Comparison of ENCODE assay signal across 21 mouse cellular contexts in the genomic region with DNA sequence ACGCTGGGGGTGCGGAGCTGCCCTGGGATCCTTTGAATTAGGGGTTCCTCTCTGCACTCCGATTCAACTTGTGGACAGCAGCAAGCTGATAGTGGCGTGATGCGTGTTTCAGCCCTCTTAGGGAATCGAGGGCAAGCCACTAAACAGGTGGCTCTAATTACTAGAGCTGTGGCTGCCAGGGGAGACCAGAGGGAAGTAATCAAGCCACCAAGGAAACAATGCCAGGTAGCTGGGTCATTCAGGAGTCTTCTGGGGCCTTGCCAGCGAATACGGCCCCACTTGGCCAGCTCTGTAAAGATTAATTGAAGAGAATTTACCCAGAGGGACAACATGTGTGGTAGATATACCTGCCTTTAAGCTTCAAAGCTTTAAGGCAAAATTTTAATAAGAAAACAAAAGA.
A peak's percentile ranks its signal among the peaks of the same experiment; 100 is the strongest.
DNase-seq lines count a peak whose midpoint lies in the region; ATAC-seq lines count a peak whose summit lies in the region.
"Had no signal": no experiment of that assay in that cellular context is flagged by ENCODE, and none has a peak within 500 bp of the region (broad histone marks: within the 10 kb centered on the region; RNA-seq: fewer than 3 reads in every experiment).

No protein-coding gene starts in this region.

- no peak for ATAC-seq in forebrain, embryonic 15.5 days (replicated peaks)
- no peak for ATAC-seq in forebrain, embryonic 11.5 days (replicated peaks; ENCODE audit: low FRiP score)
- no peak for ATAC-seq in midbrain, embryonic 11.5 days (ENCODE audit: low FRiP score)
- ATAC-seq: intestine, postnatal 0 days; lung, postnatal 0 days had no signal

- 0 out of 2 replicates have a peak, but pooled peaks cover 5% of the 10 kb centered on the region for H3K4me1 ChIP-seq in forebrain, embryonic 15.5 days
- no peaks in the 10 kb centered on the region for H3K4me1 ChIP-seq in forebrain, embryonic 11.5 days (replicated peaks; ENCODE audit: control insufficient read depth, insufficient read depth, low read length)
- no peaks in the 10 kb centered on the region for H3K4me1 ChIP-seq in midbrain, embryonic 11.5 days (ENCODE audit: control insufficient read depth, insufficient read depth, low read length)
- H3K4me1 ChIP-seq: hindbrain, embryonic 13.5 days; megakaryocyte, embryonic 14.5 days; neural tube, embryonic 12.5 days had no signal

- no peak overlapping the region for H3K27ac ChIP-seq in forebrain, embryonic 15.5 days (replicated peaks)
- no peak overlapping the region for H3K27ac ChIP-seq in forebrain, embryonic 11.5 days (ENCODE audit: low read depth, low read length)
- H3K27ac ChIP-seq in midbrain, embryonic 11.5 days (ENCODE audit: low read depth, low read length) = no peak overlapping the region
- H3K27ac ChIP-seq: heart, adult 2 months; hindbrain, embryonic 13.5 days; kidney, postnatal 0 days; liver, embryonic 14.5 days; neural tube, embryonic 12.5 days had no signal

- H3K4me3 ChIP-seq in forebrain, embryonic 15.5 days = no peak overlapping the region
- no peak overlapping the region for H3K4me3 ChIP-seq in forebrain, embryonic 11.5 days (ENCODE audit: low read depth, low read length)
- no peak overlapping the region for H3K4me3 ChIP-seq in midbrain, embryonic 11.5 days (ENCODE audit: low read depth, low read length)
- H3K4me3 ChIP-seq: heart, adult 2 months; hindbrain, embryonic 13.5 days; megakaryocyte, embryonic 14.5 days; neural tube, embryonic 12.5 days had no signal

- peak overlapping the region; percentile 8; the same call in 1 of the 2 replicates for H3K4me2 ChIP-seq in forebrain, embryonic 15.5 days (replicated peaks)
- no peak overlapping the region for H3K4me2 ChIP-seq in forebrain, embryonic 11.5 days (ENCODE audit: low read depth, low read length, severe bottlenecking)
- no peak overlapping the region for H3K4me2 ChIP-seq in midbrain, embryonic 11.5 days
- H3K4me2 ChIP-seq: hindbrain, embryonic 13.5 days; neural tube, embryonic 12.5 days had no signal

- H3K36me3 ChIP-seq in forebrain, embryonic 15.5 days = no peaks in the 10 kb centered on the region
- H3K36me3 ChIP-seq in forebrain, embryonic 11.5 days (ENCODE audit: control insufficient read depth, insufficient read depth, low read length) = no peaks in the 10 kb centered on the region
- no peaks in the 10 kb centered on the region for H3K36me3 ChIP-seq in midbrain, embryonic 11.5 days (ENCODE audit: control insufficient read depth, insufficient read depth, low read length)
- H3K36me3 ChIP-seq: hindbrain, embryonic 13.5 days; neural tube, embryonic 12.5 days had no signal

- DNase-seq in forebrain, embryonic 11.5 days (ENCODE audit: low spot score) = no peak
- DNase-seq in NIH3T3 (ENCODE audit: low read depth) = peak; percentile 51
- peak; percentile 67 to 68 for DNase-seq in cerebellum, postnatal 14 days
- DNase-seq in forelimb bud, embryonic 11.5 days (ENCODE audit: low read depth, low spot score) = peak; percentile 25
- DNase-seq in thymus, adult 18-20 months = no peak
- DNase-seq in adrenal gland, postnatal 10 days = no peak
- DNase-seq in midbrain, embryonic 11.5 days (ENCODE audit: low spot score, missing footprints) = no peak
- DNase-seq: B cell, adult 2 months; embryo, embryonic 11 days; heart, adult 2 months; heart, postnatal 10 days; spleen, adult 18-20 months; thymus, postnatal 36 days had no signal

- no peak overlapping the region for H3K9ac ChIP-seq in forebrain, embryonic 15.5 days (replicated peaks)
- no peak overlapping the region for H3K9ac ChIP-seq in forebrain, embryonic 11.5 days (ENCODE audit: low read length)
- no peak overlapping the region for H3K9ac ChIP-seq in midbrain, embryonic 11.5 days (ENCODE audit: low read length)
- H3K9ac ChIP-seq: hindbrain, embryonic 13.5 days; liver, embryonic 14.5 days; neural tube, embryonic 12.5 days had no signal

- no peaks in the 10 kb centered on the region for H3K9me3 ChIP-seq in forebrain, embryonic 15.5 days
- H3K9me3 ChIP-seq in forebrain, embryonic 11.5 days (ENCODE audit: control insufficient read depth, low read length) = no peaks in the 10 kb centered on the region
- no peaks in the 10 kb centered on the region for H3K9me3 ChIP-seq in midbrain, embryonic 11.5 days (ENCODE audit: control insufficient read depth, low read length)
- H3K9me3 ChIP-seq: hindbrain, embryonic 13.5 days; megakaryocyte, embryonic 14.5 days; neural tube, embryonic 12.5 days had no signal

- WGBS in forebrain, embryonic 15.5 days = 56% methylated on average over 8 of the region's 8 CpGs
- 69% methylated on average over 8 of the region's 8 CpGs for WGBS in forebrain, embryonic 11.5 days
- 77% methylated on average over 8 of the region's 8 CpGs for WGBS in midbrain, embryonic 11.5 days

- no peaks in the 10 kb centered on the region for H3K27me3 ChIP-seq in forebrain, embryonic 15.5 days
- H3K27me3 ChIP-seq in forebrain, embryonic 11.5 days (ENCODE audit: control insufficient read depth, insufficient read depth, low read length) = no peaks in the 10 kb centered on the region
- H3K27me3 ChIP-seq in midbrain, embryonic 11.5 days (ENCODE audit: control insufficient read depth, insufficient read depth, low read length) = no peaks in the 10 kb centered on the region
- H3K27me3 ChIP-seq: hindbrain, embryonic 13.5 days; neural tube, embryonic 12.5 days had no signal

Comparison
In these comparisons a context has a peak if more than half of its experiments do, and no peak if none do; other contexts are left out.
1. DNase-seq: peak in NIH3T3 (single experiment), cerebellum, postnatal 14 days (2 of 2) and forelimb bud, embryonic 11.5 days (single experiment); none in forebrain, embryonic 11.5 days (single experiment), thymus, adult 18-20 months (0 of 2), adrenal gland, postnatal 10 days (single experiment) and midbrain, embryonic 11.5 days (single experiment).